Mouse (Mus musculus): Measurements from ENCODE around the gene Tada2b. TPM values are rescaled to one million over a fixed set of nuclear protein-coding genes. Genes with fewer than 3 reads are reported as not detected.
A peak's percentile ranks its signal among the peaks of the same experiment; 100 is the strongest.

Tada2b gene
- polyA plus RNA-seq, 1 experiment from 2014 or later: 3.1 TPM

DNA sequence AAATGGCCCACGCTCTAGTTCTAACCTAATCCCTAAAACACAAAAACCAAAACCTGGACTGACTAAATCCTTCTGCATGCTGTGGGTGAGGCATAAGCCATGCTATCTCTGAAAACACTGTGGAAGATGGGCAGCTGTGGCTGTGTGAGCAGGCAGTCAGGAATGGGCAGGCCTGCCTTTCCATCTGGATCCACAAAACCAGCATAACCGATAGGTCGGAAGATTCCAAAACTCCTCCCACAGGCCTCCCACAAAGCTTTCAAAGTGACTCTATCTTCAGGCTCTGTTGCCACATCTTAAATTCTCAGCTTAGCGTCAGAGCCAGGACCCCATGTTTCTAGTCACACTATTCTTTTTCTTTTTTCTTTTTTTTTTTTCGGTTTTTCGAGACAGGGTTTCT lies 9.8 kb upstream of the Tada2b start:
- Histone ChIP-seq H3K4me2 (no peak overlapping the region), H3K4me3 (ENCODE audit: low read depth, low read length) (no peak overlapping the region), H3K27ac (ENCODE audit: low read depth, low read length) (no peak overlapping the region), H3K4me1 (replicated peaks; ENCODE audit: control insufficient read depth, insufficient read depth, low read length) (no peaks in the 10 kb centered on the region), H3K27me3 (replicated peaks; ENCODE audit: control insufficient read depth, insufficient read depth, low read length) (no peaks in the 10 kb centered on the region), H3K9me3 (ENCODE audit: control insufficient read depth, low read length) (no peaks in the 10 kb centered on the region), H3K9ac (ENCODE audit: low read depth, low read length) (no peak overlapping the region), H3K36me3 (ENCODE audit: control insufficient read depth, insufficient read depth, low read length) (peaks cover 8% of the 10 kb centered on the region)
- ATAC-seq (replicated peaks; ENCODE audit: low FRiP score) (no peak), DNase-seq (ENCODE audit: low spot score) (no peak)
- 81% methylated on average over 6 of the region's 6 CpGs for WGBS

- Histone ChIP-seq H3K4me1 (replicated peaks; ENCODE audit: control insufficient read depth, insufficient read depth, low read length) (peaks cover 9% of the 10 kb centered on the region), H3K9me3 (ENCODE audit: control insufficient read depth, low read length) (no peaks in the 10 kb centered on the region), H3K27ac (ENCODE audit: low read depth, low read length) (no peak overlapping the region), H3K9ac (ENCODE audit: low read depth, low read length) (no peak overlapping the region), H3K4me3 (ENCODE audit: low read depth, low read length) (no peak overlapping the region), H3K4me2 (no peak overlapping the region), H3K36me3 (ENCODE audit: control insufficient read depth, insufficient read depth, low read length) (peaks cover 8% of the 10 kb centered on the region), H3K27me3 (replicated peaks; ENCODE audit: control insufficient read depth, insufficient read depth, low read length) (peaks cover 14% of the 10 kb centered on the region)
- ATAC-seq (replicated peaks; ENCODE audit: low FRiP score): no peak
- 55% methylated on average over 2 of the region's 2 CpGs for WGBS
- no peak for DNase-seq (ENCODE audit: low spot score)
Observed at GRCm38 (mm10) chr5:36489225-36489624, 5.1 kb upstream of the Tada2b start.

DNA sequence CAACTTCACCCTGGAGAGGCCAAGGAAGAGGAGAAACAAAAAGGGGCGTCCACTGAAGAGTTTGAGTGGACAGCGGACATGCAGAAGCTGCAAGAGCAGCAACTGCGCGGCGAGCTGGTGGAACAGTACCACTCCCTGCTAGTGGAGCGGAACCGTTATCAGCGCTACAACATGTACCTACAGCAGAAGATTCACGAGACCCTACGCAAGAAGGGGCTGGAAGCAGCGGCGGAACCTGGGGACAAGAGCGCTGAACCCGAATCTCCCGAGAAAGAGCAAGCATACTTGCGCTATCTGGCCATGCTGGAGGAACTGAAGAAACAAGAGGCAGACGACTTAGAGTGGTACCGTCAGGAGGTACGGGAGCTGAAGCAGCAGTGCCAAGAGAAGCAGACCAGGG lies 1.2 kb upstream of the Tada2b start:
- H3K4me3 ChIP-seq (ENCODE audit: low read depth, low read length): peak overlapping the region; percentile 88
- 19% methylated on average over 19 of the region's 19 CpGs for WGBS
- H3K27me3 ChIP-seq (replicated peaks; ENCODE audit: control insufficient read depth, insufficient read depth, low read length): peaks cover 14% of the 10 kb centered on the region
- no peak for ATAC-seq (replicated peaks; ENCODE audit: low FRiP score)
- H3K27ac ChIP-seq (ENCODE audit: low read depth, low read length): no peak overlapping the region
- no peak for DNase-seq (ENCODE audit: low spot score)
- H3K9me3 ChIP-seq (ENCODE audit: control insufficient read depth, low read length): no peaks in the 10 kb centered on the region
- peak overlapping the region; percentile 55 for H3K9ac ChIP-seq (ENCODE audit: low read depth, low read length)
- H3K4me2 ChIP-seq: peak overlapping the region; percentile 100
- H3K36me3 ChIP-seq (ENCODE audit: control insufficient read depth, insufficient read depth, low read length): no peaks in the 10 kb centered on the region
- H3K4me1 ChIP-seq (replicated peaks; ENCODE audit: control insufficient read depth, insufficient read depth, low read length): peaks cover 30% of the 10 kb centered on the region

GRCm38 (mm10) chr5:36483203-36484101 lies 633 bp downstream of the Tada2b start:
- peak overlapping the region; percentile 88 for H3K4me3 ChIP-seq (ENCODE audit: low read depth, low read length)
- peak overlapping the region; percentile 26; the same call in 1 of the 2 replicates for H3K27ac ChIP-seq (ENCODE audit: low read depth, low read length)
- H3K4me1 ChIP-seq (replicated peaks; ENCODE audit: control insufficient read depth, insufficient read depth, low read length): peaks cover 36% of the 10 kb centered on the region
- WGBS: 2% methylated on average over 58 of the region's 58 CpGs
- DNase-seq (ENCODE audit: low spot score) (peak; percentile 68), ATAC-seq (replicated peaks; ENCODE audit: low FRiP score) (peak; percentile 8)
- H3K36me3 ChIP-seq (ENCODE audit: control insufficient read depth, insufficient read depth, low read length): no peaks in the 10 kb centered on the region
- peaks cover 14% of the 10 kb centered on the region for H3K27me3 ChIP-seq (replicated peaks; ENCODE audit: control insufficient read depth, insufficient read depth, low read length)
- H3K9ac ChIP-seq (ENCODE audit: low read depth, low read length): peak overlapping the region; percentile 93
- no peaks in the 10 kb centered on the region for H3K9me3 ChIP-seq (ENCODE audit: control insufficient read depth, low read length)
- peak overlapping the region; percentile 88 for H3K4me2 ChIP-seq

GRCm38 (mm10) chr5:36481114-36481513 lies 3.0 kb downstream of the Tada2b start:
- Histone ChIP-seq H3K9ac (ENCODE audit: low read depth, low read length) (no peak overlapping the region), H3K4me2 (no peak overlapping the region), H3K27me3 (replicated peaks; ENCODE audit: control insufficient read depth, insufficient read depth, low read length) (peaks cover 12% of the 10 kb centered on the region), H3K9me3 (ENCODE audit: control insufficient read depth, low read length) (no peaks in the 10 kb centered on the region), H3K36me3 (ENCODE audit: control insufficient read depth, insufficient read depth, low read length) (peaks cover 5% of the 10 kb centered on the region; the same call in 1 of the 2 replicates), H3K27ac (ENCODE audit: low read depth, low read length) (no peak overlapping the region), H3K4me1 (replicated peaks; ENCODE audit: control insufficient read depth, insufficient read depth, low read length) (peaks cover 36% of the 10 kb centered on the region), H3K4me3 (ENCODE audit: low read depth, low read length) (no peak overlapping the region)
- WGBS: 65% methylated on average over 1 of the region's 1 CpGs
- no peak for DNase-seq (ENCODE audit: low spot score)
- ATAC-seq (replicated peaks; ENCODE audit: low FRiP score): no peak

DNA sequence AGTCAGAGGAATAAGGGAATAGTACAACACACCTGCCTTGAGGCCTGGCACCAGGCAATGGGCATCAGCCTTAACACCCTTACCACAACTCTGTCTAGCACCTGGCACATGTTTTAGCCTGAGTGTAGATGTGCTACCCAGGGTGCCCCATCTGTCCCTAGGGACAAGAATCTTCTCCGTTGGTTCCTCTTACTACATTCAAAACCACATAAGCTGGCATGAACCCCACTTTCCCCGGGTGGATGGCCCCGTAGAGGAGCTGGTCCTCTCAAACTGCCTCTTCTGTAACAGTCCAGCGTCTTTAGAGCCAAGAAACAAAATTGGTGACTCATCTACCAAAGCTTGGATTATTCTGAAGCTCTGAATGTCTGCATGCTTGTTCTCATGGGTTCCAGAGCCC lies 3.7 kb downstream of the Tada2b start:
- Histone ChIP-seq H3K4me3 (ENCODE audit: low read depth, low read length) (no peak overlapping the region), H3K27ac (ENCODE audit: low read depth, low read length) (no peak overlapping the region), H3K9ac (ENCODE audit: low read depth, low read length) (no peak overlapping the region), H3K4me1 (replicated peaks; ENCODE audit: control insufficient read depth, insufficient read depth, low read length) (peaks cover 34% of the 10 kb centered on the region), H3K27me3 (replicated peaks; ENCODE audit: control insufficient read depth, insufficient read depth, low read length) (peaks cover 5% of the 10 kb centered on the region), H3K36me3 (ENCODE audit: control insufficient read depth, insufficient read depth, low read length) (peaks cover 8% of the 10 kb centered on the region; the same call in 1 of the 2 replicates), H3K9me3 (ENCODE audit: control insufficient read depth, low read length) (no peaks in the 10 kb centered on the region), H3K4me2 (no peak overlapping the region)
- no peak for DNase-seq (ENCODE audit: low spot score)
- WGBS: 82% methylated on average over 4 of the region's 4 CpGs
- no peak for ATAC-seq (replicated peaks; ENCODE audit: low FRiP score)

GRCm38 (mm10) chr5:36479735-36480134 lies 4.3 kb downstream of the Tada2b start:
- DNase-seq (ENCODE audit: low spot score) (no peak), ATAC-seq (replicated peaks; ENCODE audit: low FRiP score) (no peak)
- Histone ChIP-seq H3K27ac (ENCODE audit: low read depth, low read length) (no peak overlapping the region), H3K27me3 (replicated peaks; ENCODE audit: control insufficient read depth, insufficient read depth, low read length) (no peaks in the 10 kb centered on the region), H3K9me3 (ENCODE audit: control insufficient read depth, low read length) (no peaks in the 10 kb centered on the region), H3K4me2 (no peak overlapping the region), H3K4me1 (replicated peaks; ENCODE audit: control insufficient read depth, insufficient read depth, low read length) (peaks cover 28% of the 10 kb centered on the region; the same call in 1 of the 2 replicates), H3K36me3 (ENCODE audit: control insufficient read depth, insufficient read depth, low read length) (peaks cover 10% of the 10 kb centered on the region; the same call in 1 of the 2 replicates), H3K4me3 (ENCODE audit: low read depth, low read length) (no peak overlapping the region), H3K9ac (ENCODE audit: low read depth, low read length) (no peak overlapping the region)
- 46% methylated on average over 2 of the region's 2 CpGs for WGBS

DNA sequence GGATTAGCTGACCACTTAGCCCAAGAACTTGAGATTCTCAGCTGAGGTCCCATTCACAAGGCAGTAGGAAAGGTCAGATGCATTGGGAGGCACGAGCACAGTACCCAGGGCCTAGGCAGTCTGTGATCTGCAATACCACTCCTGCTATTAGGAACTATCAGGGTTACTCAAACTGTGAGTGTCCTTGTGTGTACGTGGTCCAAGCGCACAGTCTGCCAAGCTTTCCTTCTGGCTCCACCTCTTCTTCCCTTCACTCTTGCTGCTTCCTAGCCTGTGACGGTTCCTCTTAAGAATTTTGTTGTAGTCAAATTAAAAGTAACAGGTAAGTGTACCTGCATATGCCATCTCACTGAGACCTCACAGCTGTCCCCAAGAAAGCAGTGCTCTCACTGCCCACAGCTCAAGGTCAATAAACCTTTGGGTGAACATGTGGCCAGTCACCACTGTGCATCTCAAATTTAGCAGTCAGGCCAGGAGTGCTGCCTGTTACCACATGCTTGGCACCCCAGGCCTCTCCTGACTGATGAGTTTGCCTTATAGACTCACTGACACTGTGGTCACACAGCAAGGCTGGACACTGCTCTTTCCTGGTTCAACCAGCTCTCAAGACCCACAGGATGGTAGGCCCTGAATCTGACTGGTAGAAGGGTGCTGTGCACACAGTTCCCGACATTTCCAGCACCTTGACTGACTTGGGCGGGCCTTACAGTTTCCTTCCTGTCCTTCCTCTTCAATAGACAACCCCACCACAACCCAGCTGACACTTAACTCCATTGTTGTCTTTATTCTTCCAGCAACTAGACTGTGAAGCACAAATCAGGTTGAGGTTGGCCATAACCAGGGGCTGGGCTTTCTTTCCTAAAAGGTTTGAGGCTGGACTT lies 5.3 kb downstream of the Tada2b start:
- H3K4me1 ChIP-seq (replicated peaks; ENCODE audit: control insufficient read depth, insufficient read depth, low read length): peaks cover 27% of the 10 kb centered on the region; the same call in 1 of the 2 replicates
- H3K9me3 ChIP-seq (ENCODE audit: control insufficient read depth, low read length): no peaks in the 10 kb centered on the region
- H3K9ac ChIP-seq (ENCODE audit: low read depth, low read length): no peak overlapping the region
- peaks cover 10% of the 10 kb centered on the region; the same call in 1 of the 2 replicates for H3K36me3 ChIP-seq (ENCODE audit: control insufficient read depth, insufficient read depth, low read length)
- no peak overlapping the region for H3K4me3 ChIP-seq (ENCODE audit: low read depth, low read length)
- ATAC-seq (replicated peaks; ENCODE audit: low FRiP score) (no peak), DNase-seq (ENCODE audit: low spot score) (no peak)
- no peaks in the 10 kb centered on the region for H3K27me3 ChIP-seq (replicated peaks; ENCODE audit: control insufficient read depth, insufficient read depth, low read length)
- 77% methylated on average over 6 of the region's 6 CpGs for WGBS
- no peak overlapping the region for H3K4me2 ChIP-seq
- H3K27ac ChIP-seq (ENCODE audit: low read depth, low read length): peak overlapping the region; percentile 8; the same call in 1 of the 2 replicates
